Mouse (Mus musculus): Measurements from ENCODE around the gene Dcbld1.

Dcbld1 gene

GRCm38 (mm10) chr10:52233301-52233968 lies at the start of gene Dcbld1:
Gene Dcbld1, plus strand, starts transcription at chr10:52233619.
- DNase-seq (ENCODE audit: low read depth in 1 of 2, low spot score in 2 of 2), result no peak

GRCm38 (mm10) chr10:52185900-52186299 lies 47.5 kb upstream of the Dcbld1 start:
- no peak for DNase-seq (ENCODE audit: low read depth in 1 of 2, low spot score in 2 of 2)

GRCm38 (mm10) chr10:52194957-52195852 lies 38.2 kb upstream of the Dcbld1 start, which contains the start of gene Ros1:
Gene Ros1, minus strand, starts transcription at chr10:52195244.
- DNase-seq (ENCODE audit: low read depth in 1 of 2, low spot score in 2 of 2), result no peak

GRCm38 (mm10) chr10:52204006-52204405 lies 29.4 kb upstream of the Dcbld1 start:
- no peak for DNase-seq (ENCODE audit: low read depth in 1 of 2, low spot score in 2 of 2)

- no peak for DNase-seq (ENCODE audit: low read depth in 1 of 2, low spot score in 2 of 2)
Measured at GRCm38 (mm10) chr10:52215267-52215818, 18.1 kb upstream of the Dcbld1 start.

GRCm38 (mm10) chr10:52216797-52217563 lies 16.4 kb upstream of the Dcbld1 start:
- no peak for DNase-seq (ENCODE audit: low read depth in 1 of 2, low spot score in 2 of 2)

- no peak for DNase-seq (ENCODE audit: low read depth in 1 of 2, low spot score in 2 of 2)
Measured at GRCm38 (mm10) chr10:52217564-52217934, 15.9 kb upstream of the Dcbld1 start.

- DNase-seq (ENCODE audit: low read depth in 1 of 2, low spot score in 2 of 2), result no peak
Measured at GRCm38 (mm10) chr10:52219600-52219999, 13.8 kb upstream of the Dcbld1 start.

GRCm38 (mm10) chr10:52232196-52233176 lies 933 bp upstream of the Dcbld1 start:
- no peak for DNase-seq (ENCODE audit: low read depth in 1 of 2, low spot score in 2 of 2)

GRCm38 (mm10) chr10:52233969-52234653 lies 692 bp downstream of the Dcbld1 start:
- DNase-seq (ENCODE audit: low read depth in 1 of 2, low spot score in 2 of 2), result no peak

- DNase-seq (ENCODE audit: low read depth in 1 of 2, low spot score in 2 of 2), result no peak
Measured at GRCm38 (mm10) chr10:52234654-52234981, 1.2 kb downstream of the Dcbld1 start.

- no peak for DNase-seq (ENCODE audit: low read depth in 1 of 2, low spot score in 2 of 2)
Measured at GRCm38 (mm10) chr10:52235461-52235860, 2.0 kb downstream of the Dcbld1 start.

- DNase-seq (ENCODE audit: low read depth in 1 of 2, low spot score in 2 of 2), result no peak
Measured at GRCm38 (mm10) chr10:52242015-52242414, 8.6 kb downstream of the Dcbld1 start.

- DNase-seq (ENCODE audit: low read depth in 1 of 2, low spot score in 2 of 2), result no peak
Measured at GRCm38 (mm10) chr10:52242680-52243323, 9.4 kb downstream of the Dcbld1 start.

GRCm38 (mm10) chr10:52246207-52246606 lies 12.8 kb downstream of the Dcbld1 start:
- DNase-seq (ENCODE audit: low read depth in 1 of 2, low spot score in 2 of 2), result no peak

GRCm38 (mm10) chr10:52252240-52252639 lies 18.8 kb downstream of the Dcbld1 start:
- no peak for DNase-seq (ENCODE audit: low read depth in 1 of 2, low spot score in 2 of 2)

GRCm38 (mm10) chr10:52253426-52253825 lies 20.0 kb downstream of the Dcbld1 start:
- no peak for DNase-seq (ENCODE audit: low read depth in 1 of 2, low spot score in 2 of 2)

GRCm38 (mm10) chr10:52257768-52258167 lies 24.3 kb downstream of the Dcbld1 start:
- DNase-seq (ENCODE audit: low read depth in 1 of 2, low spot score in 2 of 2), result no peak
